Mouse (Mus musculus): ENCODE measurements around the gene Kcnmb4.

DNA sequence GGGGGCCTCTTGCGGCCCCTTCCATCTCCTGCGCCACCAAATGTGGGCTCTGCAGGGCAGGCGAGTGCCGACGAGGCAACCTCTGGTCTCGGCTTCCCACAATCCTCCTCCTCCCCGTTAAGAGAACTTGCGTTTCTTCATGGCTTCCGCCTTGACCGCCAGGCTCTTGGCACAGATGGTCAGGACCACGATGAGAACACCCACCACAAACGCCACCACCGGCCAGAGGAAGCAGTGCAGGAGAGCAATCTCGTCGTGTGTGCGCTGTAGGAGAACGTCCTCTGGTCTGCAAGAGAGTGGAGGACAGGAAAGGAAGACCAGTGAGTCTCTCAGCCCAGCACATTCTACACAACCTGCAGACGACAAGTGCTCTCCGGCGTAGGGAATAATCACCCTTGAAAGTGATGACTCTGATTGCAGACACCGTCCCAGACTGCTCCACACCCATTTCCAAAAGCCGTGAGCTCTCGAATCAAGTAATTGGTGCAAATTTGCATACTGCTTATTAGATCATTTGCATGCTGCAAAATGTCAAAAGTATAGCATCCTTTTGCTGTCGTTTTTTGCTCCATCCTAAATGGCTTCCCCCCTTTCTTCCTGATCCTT, 55.5 kb downstream of the Kcnmb4 start:
- no peak for TF ChIP-seq HCFC1 (IDR thresholded peaks at IDR 0.05; ENCODE audit: borderline replicate concordance, insufficient read depth, low read length)
- TF ChIP-seq ZNF384 (IDR thresholded peaks at IDR 0.05; ENCODE audit: low read depth, low read length), result no peak
- no peak for TF ChIP-seq CHD2 (IDR thresholded peaks at IDR 0.05; ENCODE audit: low read depth, low read length)
- TF ChIP-seq ZC3H11A (IDR thresholded peaks at IDR 0.05; ENCODE audit: borderline replicate concordance, low read depth, low read length), result no peak

Measured in ES-E14 (cell line).